Mouse (Mus musculus) testis, postnatal 14 days (tissue): ENCODE data around the gene Aftph.

Experiments used
- DNase-seq: peaks from one replicate; pipeline ENCODE4 v3.0.0; 2021; ENCODE audit warnings: low spot score

Aftph gene

DNA sequence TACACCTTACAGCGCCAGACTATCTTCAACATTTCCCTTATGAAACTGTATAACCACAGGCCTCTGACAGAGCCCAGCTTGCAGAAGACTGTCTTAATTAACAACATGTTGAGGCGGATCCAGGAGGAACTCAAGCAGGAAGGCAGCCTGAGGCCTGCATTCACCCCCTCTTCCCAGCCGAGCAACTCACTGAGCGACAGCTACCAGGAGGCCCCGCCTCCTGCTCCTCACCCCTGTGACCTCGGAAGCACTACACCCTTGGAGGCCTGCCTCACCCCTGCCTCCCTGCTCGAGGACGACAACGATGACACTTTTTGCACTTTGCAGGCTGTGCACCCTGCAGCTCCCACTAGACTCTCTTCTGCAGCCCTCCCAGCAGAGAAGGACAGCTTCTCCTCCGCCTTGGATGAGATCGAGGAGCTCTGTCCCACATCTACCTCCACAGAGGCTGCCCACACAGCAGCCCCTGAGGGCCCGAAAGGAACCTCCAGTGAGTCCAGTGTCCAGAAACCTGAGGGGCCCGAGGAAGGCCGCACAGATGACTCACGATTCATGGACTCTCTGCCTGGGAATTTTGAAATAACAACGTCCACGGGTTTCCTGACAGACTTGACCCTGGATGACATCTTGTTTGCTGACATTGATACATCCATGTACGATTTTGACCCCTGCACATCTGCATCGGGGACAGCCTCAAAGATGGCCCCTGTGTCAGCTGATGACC is 93.3 kb downstream of the Aftph start:
- DNase-seq = no peak

DNA sequence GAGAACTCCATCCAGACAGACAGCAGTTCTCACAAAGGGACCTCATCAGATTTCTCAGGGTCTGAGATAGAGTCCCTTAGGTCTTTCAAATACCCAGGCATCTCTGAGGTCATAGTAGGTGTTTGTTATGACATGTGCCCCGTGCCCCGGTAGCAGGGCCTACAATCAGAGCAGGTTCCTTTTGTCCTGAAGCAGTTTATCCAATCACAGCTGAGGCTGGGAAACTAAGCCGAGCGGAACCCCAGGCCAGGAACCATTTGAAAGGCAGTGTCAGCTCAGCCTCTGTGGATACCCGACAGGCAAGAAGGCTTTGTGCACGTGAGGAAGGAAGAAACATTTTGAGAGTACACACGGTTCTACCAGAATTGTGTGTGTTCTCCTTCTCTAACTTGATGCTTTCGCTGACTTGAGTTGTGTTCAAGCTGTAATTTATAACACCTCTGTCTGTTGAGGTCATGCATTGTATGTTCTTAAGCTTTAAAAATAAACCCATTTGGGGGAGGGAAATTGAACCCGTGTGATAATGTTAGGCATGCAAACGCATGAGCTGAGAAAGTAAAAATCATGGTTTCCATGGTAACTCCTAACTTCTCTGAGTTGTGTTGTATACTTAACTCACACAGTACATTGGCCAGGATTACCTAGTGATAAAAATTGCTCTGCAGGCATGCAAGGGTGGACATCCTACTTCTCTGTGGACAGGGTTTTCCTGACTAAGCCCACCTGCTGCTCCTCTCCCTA is 94.2 kb downstream of the Aftph start:
- DNase-seq = no peak

DNA sequence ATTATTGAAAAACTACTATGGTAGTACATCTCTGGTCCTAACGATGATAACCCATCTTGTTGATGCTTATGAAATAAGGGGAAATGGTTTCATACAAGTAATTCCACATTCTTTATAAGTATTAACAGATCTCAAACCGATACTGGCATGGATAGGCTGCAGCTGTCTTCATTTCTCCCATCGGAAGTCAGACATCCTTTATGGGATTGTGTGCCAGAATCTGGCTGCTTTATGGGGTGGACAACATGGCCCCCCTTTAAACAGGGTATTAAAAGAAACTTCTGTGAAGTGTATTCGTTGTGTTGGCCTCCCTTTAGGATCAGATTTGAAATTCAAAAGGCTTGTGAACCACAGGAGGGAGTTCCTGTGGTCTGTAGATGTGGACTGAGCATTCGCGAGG is 95.2 kb downstream of the Aftph start:
- no peak for DNase-seq

DNA sequence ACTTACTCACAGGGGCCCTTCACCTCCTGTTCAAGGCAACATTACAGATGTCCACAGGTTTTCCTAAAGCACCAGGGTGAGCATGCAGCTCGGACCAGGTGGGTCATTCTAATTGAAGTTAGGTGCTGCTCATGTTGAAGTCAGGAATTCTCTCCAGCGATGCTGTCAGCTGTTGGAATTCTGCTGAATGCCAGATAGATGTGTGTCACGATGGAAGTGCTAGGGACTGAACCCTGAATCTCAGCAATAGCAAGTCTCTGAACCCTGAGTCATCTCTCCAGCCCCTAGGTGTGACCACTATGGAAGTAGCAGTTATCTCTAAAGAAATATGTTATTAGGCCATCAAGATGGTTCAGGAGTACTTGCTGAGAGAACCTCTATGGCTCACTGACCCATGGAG is 95.9 kb downstream of the Aftph start:
- no peak for DNase-seq

DNA sequence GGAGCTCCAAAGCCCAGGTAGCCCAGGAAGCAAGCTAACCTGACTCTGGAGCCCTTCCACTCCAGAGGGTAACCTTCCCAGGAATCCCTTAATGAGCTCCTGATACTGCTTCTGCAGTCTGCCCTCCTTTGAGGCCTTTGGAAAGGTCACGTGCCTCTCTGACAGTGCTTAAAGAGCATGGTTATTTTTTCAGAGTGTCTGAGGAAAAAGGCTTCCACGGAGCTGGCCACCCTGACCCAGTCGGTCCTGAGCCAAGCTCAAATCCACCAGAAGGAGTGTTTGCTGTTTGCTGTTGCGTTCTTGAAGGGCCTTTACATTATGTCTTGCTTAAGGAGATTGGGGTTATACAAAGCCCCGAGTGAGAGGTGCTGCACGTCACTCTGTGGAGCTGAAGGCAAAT is 96.5 kb downstream of the Aftph start:
- DNase-seq = no peak

DNA sequence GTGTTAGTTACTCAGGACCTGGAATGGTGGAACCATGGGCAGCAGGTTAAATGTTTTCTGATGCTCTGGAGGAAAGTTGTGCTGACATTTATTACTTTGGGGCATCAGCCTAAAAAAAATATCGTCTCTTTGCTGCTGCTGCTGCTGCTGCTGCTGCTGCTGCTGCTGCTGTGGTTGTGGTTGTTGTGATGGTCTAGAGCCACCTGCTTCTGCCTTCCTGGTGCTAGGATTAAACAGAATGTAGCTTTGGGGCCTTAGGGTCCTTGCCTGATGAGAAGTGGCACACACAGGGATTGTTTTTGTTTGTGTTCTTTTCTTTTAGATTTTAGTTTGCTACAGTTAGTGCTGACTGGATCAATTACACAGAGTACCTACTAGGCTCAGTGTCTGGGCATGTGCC is 97.2 kb downstream of the Aftph start:
- DNase-seq = no peak

DNA sequence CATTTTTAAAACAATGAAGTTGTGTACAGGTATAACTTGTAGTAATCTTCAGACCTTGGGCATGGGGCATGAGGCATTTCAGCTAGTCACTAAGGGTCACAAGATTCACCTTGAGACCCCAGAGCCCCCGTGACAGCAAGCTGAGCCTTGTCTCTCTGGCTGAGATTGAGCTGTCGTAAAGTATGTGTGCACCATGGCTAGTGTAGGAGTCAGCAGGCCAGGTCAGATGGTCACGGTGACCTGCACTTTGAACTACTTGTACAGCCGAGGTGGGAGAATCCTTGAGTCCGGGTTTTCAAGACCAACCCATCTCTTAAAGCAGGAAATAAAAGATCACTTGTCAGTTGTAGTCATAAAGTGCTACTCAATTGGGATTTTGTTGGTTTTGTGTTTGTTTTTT is 98.2 kb downstream of the Aftph start:
- DNase-seq = no peak

DNA sequence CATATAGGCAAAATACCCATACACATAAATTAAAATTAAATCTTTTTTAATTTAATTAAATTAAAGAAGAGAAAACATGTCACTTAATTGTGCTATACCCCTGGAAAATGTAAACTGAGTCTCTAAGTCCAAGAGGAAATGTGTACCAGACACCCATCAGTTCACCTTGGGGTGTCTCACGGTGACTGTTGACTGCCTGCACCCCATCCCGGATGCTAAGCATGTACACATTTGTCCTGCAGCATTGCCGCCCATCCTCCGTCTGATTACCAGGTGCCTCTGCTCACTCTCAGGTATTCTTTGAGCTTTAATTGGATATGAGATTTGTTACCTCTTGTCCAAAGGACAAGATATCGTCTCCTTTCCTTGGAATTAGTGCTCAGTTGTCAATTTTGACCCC is 99.1 kb downstream of the Aftph start:
- DNase-seq = no peak

- no peak for DNase-seq
Observed at GRCm38 (mm10) chr11:20639918-20640447, 101.4 kb downstream of the Aftph start.

GRCm38 (mm10) chr11:20638841-20639240 is 102.5 kb downstream of the Aftph start:
- no peak for DNase-seq

DNA sequence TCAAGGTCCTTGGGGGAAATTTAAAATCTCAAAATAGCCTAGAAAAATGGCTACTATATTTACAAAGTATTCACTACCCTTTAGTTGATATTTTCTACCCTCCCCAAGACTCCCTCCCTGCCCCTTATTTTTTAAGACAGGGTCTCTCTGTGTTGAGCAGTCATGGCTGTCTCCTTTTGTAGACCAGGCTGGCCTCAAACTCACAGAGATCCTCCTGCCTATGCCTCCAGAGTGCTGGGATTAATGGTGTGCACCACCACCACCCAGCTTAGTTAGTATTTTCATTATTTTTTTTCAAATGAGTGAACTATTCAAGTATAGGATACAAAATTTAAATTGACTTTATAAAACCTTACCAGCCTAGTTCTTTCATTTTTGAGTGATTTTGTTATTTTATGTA is 104.3 kb downstream of the Aftph start:
- DNase-seq = no peak

DNA sequence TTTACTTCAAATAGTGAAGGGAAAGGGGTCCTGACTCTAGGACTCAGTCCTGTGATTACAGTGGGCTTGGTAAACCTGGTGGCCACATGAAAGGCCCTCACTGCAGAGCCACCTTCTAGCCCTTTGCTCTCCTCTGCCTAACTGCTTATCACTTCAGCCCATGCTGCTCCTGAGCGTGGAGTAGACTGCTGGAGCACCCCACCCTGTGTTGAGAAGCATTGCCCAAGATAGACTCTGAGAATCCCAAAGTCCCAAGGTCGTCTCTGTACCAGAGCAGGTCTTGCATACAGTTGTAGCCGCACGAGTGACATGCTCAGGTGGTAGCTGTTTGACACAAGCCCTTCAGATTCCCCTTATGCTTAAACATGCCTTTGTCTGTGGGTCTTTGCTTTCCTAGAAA is 105.3 kb downstream of the Aftph start:
- no peak for DNase-seq

DNA sequence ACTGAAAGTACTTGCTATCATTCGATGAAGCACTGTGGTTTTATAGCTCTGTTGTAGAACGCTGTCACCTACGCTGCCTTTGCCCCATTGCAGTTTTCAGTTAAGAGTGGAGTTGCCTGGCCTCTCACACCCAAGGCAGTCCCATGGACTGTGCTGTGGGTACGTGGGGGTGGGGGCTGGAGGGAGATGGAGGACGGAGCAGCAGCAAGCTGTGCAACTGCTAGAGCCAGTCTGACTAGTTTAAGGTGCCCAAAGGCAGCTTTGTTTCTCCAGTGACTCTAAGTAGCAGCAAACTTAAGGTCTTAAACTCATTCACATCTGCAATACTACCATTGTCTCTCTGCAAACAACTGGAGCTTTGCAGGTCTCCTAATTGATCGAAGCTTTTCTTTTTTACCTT is 105.7 kb downstream of the Aftph start:
- no peak for DNase-seq
